Mouse (Mus musculus): ENCODE data around the gene Eme2. TPM values are rescaled to one million over a fixed set of nuclear protein-coding genes. Genes with fewer than 3 reads are reported as not detected.

Eme2 gene
- total RNA-seq, 1 experiment, result 21.8 TPM

DNA sequence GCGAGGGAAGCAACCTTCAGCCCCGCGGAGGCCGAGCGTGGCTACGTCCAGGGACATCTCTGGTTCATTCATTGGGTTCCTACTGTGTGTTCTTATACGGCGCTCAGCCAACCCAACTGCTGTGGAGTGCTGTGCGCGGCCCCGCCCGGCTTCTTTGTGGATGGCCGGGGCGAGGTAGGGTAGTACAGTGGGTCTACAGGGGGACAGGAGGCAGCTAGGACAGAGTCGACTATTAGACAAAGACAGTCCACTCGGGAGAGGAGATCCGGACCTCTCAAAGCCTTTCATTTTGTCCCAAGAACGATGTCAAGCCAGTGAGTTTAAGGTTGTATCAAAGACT is 8.0 kb downstream of the Eme2 start:
- H3K36me3 ChIP-seq (ENCODE audit: control insufficient read depth, insufficient read depth, low read length, poor library complexity, severe bottlenecking), result peaks cover 36% of the 10 kb centered on the region
- peaks cover 0 to 8% of the 10 kb centered on the region in 2 experiments; a peak in 2 of 4 replicates for H3K4me1 ChIP-seq (ENCODE audit: control insufficient read depth in 2 of 2, insufficient read depth in 2 of 2, low read length in 2 of 2, poor library complexity in 1 of 2)
- peak overlapping the region; percentile 77 to 88 for H3K4me3 ChIP-seq (ENCODE audit: insufficient read depth in 1 of 2, low read depth in 1 of 2, low read length in 2 of 2, poor library complexity in 1 of 2, severe bottlenecking in 1 of 2)
- TF ChIP-seq MAFK (IDR thresholded peaks at IDR 0.05; ENCODE audit: insufficient read depth, low read depth, low read length) (no peak), ZNF384 (IDR thresholded peaks at IDR 0.05; ENCODE audit: low read depth, low read length) (no peak), HCFC1 (IDR thresholded peaks at IDR 0.05; ENCODE audit: borderline replicate concordance, insufficient read depth, low read length) (no peak; the same call in 1 of the 2 replicates), CHD2 (IDR thresholded peaks at IDR 0.05; ENCODE audit: low read depth, low read length) (no peak), ZC3H11A (IDR thresholded peaks at IDR 0.05; ENCODE audit: borderline replicate concordance, low read depth, low read length) (no peak)
- DNase-seq (ENCODE audit: low read depth, low spot score), result no peak
- H3K9me3 ChIP-seq (ENCODE audit: control insufficient read depth, insufficient read depth, low read depth, low read length), result no peaks in the 10 kb centered on the region
- H3K27ac ChIP-seq (ENCODE audit: insufficient read depth, low read depth, low read length, poor library complexity, severe bottlenecking), result peak overlapping the region; percentile 28; the same call in 1 of the 2 replicates
- in situ Hi-C loops (cut with MboI; ENCODE audit: low sequenced_read_pairs in 2 of 2, unreplicated experiment in 2 of 2), result no loop called here
- H3K9ac ChIP-seq (ENCODE audit: insufficient read depth, low read depth, low read length, poor library complexity, severe bottlenecking), result peak overlapping the region; percentile 86

DNA sequence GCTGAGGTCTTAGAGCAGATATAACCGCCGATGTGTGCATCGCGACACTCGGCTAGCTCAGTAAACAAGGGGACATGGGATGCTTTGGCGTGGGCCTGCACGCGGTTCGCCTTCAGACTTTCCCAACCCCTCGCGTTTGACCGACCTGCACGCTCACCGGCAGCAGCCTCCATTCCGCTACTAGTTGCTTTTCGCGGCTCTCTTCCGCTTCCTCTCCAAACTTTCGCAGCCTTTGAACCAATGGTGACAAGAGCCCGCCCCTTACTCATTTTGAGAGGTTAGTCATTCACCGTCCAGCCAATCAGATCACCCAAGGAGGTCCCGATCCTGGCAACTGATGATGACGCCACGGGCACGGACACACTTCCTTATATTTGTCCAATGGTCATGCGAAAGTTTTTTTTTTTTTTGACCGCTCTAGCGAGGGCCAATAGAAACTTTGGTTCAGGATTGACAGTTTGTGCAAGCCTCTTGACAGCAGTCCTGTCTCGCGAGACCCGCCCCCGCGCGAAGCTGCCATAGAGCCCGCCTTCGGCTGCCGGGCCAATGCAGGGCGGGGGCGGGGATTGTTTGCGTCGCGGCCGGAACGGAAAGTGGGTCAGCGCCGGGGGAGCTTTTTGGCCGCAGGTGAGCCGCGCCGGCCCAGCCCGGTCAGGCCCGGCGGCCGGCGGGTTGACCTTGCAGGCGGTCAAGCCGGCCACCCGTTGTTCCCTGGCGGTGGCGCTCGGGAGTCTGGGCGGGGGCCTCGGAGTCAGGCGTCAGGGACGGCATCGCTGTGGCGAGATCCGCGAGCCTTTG is 8.6 kb downstream of the Eme2 start, which contains the start of the genes Nubp2 and Spsb3:
Nubp2 (minus strand) TSS at position 216 of the 798 bp plus-strand sequence.
Spsb3 (plus strand) TSS at position 510 of the 798 bp plus-strand sequence.
- DNase-seq (ENCODE audit: low read depth, low spot score), result peak; percentile 98
- in situ Hi-C loops (cut with MboI; ENCODE audit: low sequenced_read_pairs in 2 of 2, unreplicated experiment in 2 of 2), result no loop called here
- Histone ChIP-seq H3K4me1 (ENCODE audit: control insufficient read depth in 2 of 2, insufficient read depth in 2 of 2, low read length in 2 of 2, poor library complexity in 1 of 2) (peaks cover 0 to 11% of the 10 kb centered on the region in 2 experiments; a peak in 2 of 4 replicates), H3K9me3 (ENCODE audit: control insufficient read depth, insufficient read depth, low read depth, low read length) (no peaks in the 10 kb centered on the region), H3K4me3 (ENCODE audit: insufficient read depth in 1 of 2, low read depth in 1 of 2, low read length in 2 of 2, poor library complexity in 1 of 2, severe bottlenecking in 1 of 2) (peak within 1 kb of the TSS; percentile 88 to 90), H3K27ac (ENCODE audit: insufficient read depth, low read depth, low read length, poor library complexity, severe bottlenecking) (peak within 1 kb of the TSS; percentile 28; the same call in 1 of the 2 replicates), H3K36me3 (ENCODE audit: control insufficient read depth, insufficient read depth, low read length, poor library complexity, severe bottlenecking) (peaks cover 34% of the 10 kb centered on the region), H3K9ac (ENCODE audit: insufficient read depth, low read depth, low read length, poor library complexity, severe bottlenecking) (peak within 1 kb of the TSS; percentile 86)
- peak; percentile 60; the same call in 1 of the 2 replicates for TF ChIP-seq HCFC1 (IDR thresholded peaks at IDR 0.05; ENCODE audit: borderline replicate concordance, insufficient read depth, low read length)
- TF ChIP-seq CHD2 (IDR thresholded peaks at IDR 0.05; ENCODE audit: low read depth, low read length), result peak; percentile 99
- TF ChIP-seq ZNF384 (IDR thresholded peaks at IDR 0.05; ENCODE audit: low read depth, low read length), result peak; percentile 88
- TF ChIP-seq ZC3H11A (IDR thresholded peaks at IDR 0.05; ENCODE audit: borderline replicate concordance, low read depth, low read length), result no peak

DNA sequence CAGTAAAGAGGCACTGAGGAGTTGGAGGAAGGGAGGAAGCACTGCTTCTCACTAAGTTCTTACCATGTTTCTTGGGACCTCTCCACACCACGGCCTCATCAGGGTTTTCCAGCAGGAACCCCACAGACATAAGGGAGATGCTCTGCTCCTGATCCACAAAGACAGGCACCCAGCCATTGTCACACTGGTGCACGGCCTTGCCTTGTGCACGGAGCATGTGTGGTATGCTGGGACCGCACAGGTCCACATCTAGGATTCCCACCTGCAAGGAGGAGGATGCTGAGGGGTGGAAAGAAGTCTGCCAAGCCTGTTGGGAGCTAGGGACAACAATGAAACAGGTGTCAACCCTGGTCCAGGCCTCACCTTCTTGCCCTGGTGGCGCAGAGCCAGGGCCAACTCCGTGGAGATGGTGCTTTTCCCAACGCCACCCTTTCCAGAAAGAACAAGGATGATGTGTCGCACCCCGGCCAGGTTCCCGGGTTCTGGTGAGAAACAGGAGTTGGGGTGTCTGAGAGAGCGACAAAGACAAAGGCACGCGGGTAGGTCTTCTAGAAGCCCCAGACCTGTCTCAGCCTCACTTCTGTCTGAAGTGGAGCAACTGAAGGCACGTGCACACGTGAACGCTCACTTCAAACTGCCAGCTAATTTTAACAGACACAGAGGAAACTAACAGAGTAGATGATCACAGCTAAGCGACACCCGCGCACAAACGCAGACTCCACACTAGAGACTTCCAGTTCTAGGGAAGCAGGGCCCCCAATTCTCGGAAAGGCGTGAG is 9.3 kb downstream of the Eme2 start:
- H3K27ac ChIP-seq (ENCODE audit: insufficient read depth, low read depth, low read length, poor library complexity, severe bottlenecking), result no peak overlapping the region; the same call in 1 of the 2 replicates
- peaks cover 26% of the 10 kb centered on the region for H3K36me3 ChIP-seq (ENCODE audit: control insufficient read depth, insufficient read depth, low read length, poor library complexity, severe bottlenecking)
- no peak for DNase-seq (ENCODE audit: low read depth, low spot score)

DNA sequence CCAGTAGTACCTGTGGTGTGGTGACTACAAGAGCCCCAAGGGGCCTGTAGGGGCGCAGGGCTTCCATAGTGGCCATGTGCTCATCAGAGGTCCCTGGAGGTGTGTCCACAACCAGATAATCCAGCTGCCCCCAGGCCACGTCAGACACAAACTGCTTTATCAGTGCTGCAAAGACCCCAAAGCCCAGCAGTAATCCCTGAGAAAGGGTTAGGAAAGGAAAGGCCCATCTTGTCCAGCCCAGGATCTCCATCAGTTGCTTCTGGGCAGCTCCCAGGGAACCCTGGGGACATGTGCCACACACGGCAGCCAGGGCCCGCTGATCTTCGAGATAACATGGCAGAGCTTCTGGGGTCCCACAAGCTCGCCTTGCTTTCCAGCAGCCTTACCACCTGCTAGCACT is 10.5 kb downstream of the Eme2 start:
- peaks cover 0 to 11% of the 10 kb centered on the region in 2 experiments; a peak in 2 of 4 replicates for H3K4me1 ChIP-seq (ENCODE audit: control insufficient read depth in 2 of 2, insufficient read depth in 2 of 2, low read length in 2 of 2, poor library complexity in 1 of 2)
- no peak overlapping the region for H3K4me3 ChIP-seq (ENCODE audit: insufficient read depth in 1 of 2, low read depth in 1 of 2, low read length in 2 of 2, poor library complexity in 1 of 2, severe bottlenecking in 1 of 2)
- no peak overlapping the region for H3K9ac ChIP-seq (ENCODE audit: insufficient read depth, low read depth, low read length, poor library complexity, severe bottlenecking)
- no peak overlapping the region for H3K27ac ChIP-seq (ENCODE audit: insufficient read depth, low read depth, low read length, poor library complexity, severe bottlenecking)
- DNase-seq (ENCODE audit: low read depth, low spot score), result no peak
- in situ Hi-C loops (cut with MboI; ENCODE audit: low sequenced_read_pairs in 2 of 2, unreplicated experiment in 2 of 2), result no loop called here
- TF ChIP-seq HCFC1 (IDR thresholded peaks at IDR 0.05; ENCODE audit: borderline replicate concordance, insufficient read depth, low read length) (no peak), ZC3H11A (IDR thresholded peaks at IDR 0.05; ENCODE audit: borderline replicate concordance, low read depth, low read length) (no peak), ZNF384 (IDR thresholded peaks at IDR 0.05; ENCODE audit: low read depth, low read length) (no peak), MAFK (IDR thresholded peaks at IDR 0.05; ENCODE audit: insufficient read depth, low read depth, low read length) (no peak), CHD2 (IDR thresholded peaks at IDR 0.05; ENCODE audit: low read depth, low read length) (no peak)
- H3K36me3 ChIP-seq (ENCODE audit: control insufficient read depth, insufficient read depth, low read length, poor library complexity, severe bottlenecking), result peaks cover 21% of the 10 kb centered on the region
- H3K9me3 ChIP-seq (ENCODE audit: control insufficient read depth, insufficient read depth, low read depth, low read length), result no peaks in the 10 kb centered on the region

More for the DNA sequence above, 9.3 kb downstream of the Eme2 start:
- in situ Hi-C loops (cut with MboI; ENCODE audit: low sequenced_read_pairs in 2 of 2, unreplicated experiment in 2 of 2), result no loop called here
- Histone ChIP-seq H3K9me3 (ENCODE audit: control insufficient read depth, insufficient read depth, low read depth, low read length) (no peaks in the 10 kb centered on the region), H3K4me3 (ENCODE audit: insufficient read depth in 1 of 2, low read depth in 1 of 2, low read length in 2 of 2, poor library complexity in 1 of 2, severe bottlenecking in 1 of 2) (peak overlapping the region; percentile 74 to 90), H3K9ac (ENCODE audit: insufficient read depth, low read depth, low read length, poor library complexity, severe bottlenecking) (peak overlapping the region; percentile 82), H3K4me1 (ENCODE audit: control insufficient read depth in 2 of 2, insufficient read depth in 2 of 2, low read length in 2 of 2, poor library complexity in 1 of 2) (peaks cover 0 to 12% of the 10 kb centered on the region in 2 experiments; a peak in 2 of 4 replicates)
- TF ChIP-seq HCFC1 (IDR thresholded peaks at IDR 0.05; ENCODE audit: borderline replicate concordance, insufficient read depth, low read length) (no peak), ZNF384 (IDR thresholded peaks at IDR 0.05; ENCODE audit: low read depth, low read length) (no peak), MAFK (IDR thresholded peaks at IDR 0.05; ENCODE audit: insufficient read depth, low read depth, low read length) (no peak), ZC3H11A (IDR thresholded peaks at IDR 0.05; ENCODE audit: borderline replicate concordance, low read depth, low read length) (no peak)

Data from ES-E14 (cell line).